Mouse (Mus musculus): ENCODE results near the gene Timd2. TPM values are rescaled to one million over a fixed set of nuclear protein-coding genes. Genes with fewer than 3 reads are reported as not detected.
"Not testable (repeated sequence)": the region's sequence is repeated elsewhere in the genome, so short reads cannot be mapped to it uniquely, and the experiment has no call there.

Timd2 gene
- polyA plus RNA-seq, 1 experiment = not detected

- H3ac ChIP-seq (ENCODE audit: control insufficient read depth, insufficient read length, low read depth) = no peak overlapping the region
- no peaks in the 10 kb centered on the region for H3K36me3 ChIP-seq (ENCODE audit: control insufficient read depth, insufficient read depth)
- no peaks in the 10 kb centered on the region for H3K27me3 ChIP-seq (ENCODE audit: control insufficient read depth, insufficient read depth, insufficient read length)
- H3K79me2 ChIP-seq (ENCODE audit: control insufficient read depth, insufficient read depth) = no peaks in the 10 kb centered on the region
- no peak for TF ChIP-seq MYOD1 (IDR thresholded peaks at IDR 0.05; ENCODE audit: control insufficient read depth, insufficient read length, low read depth)
- H3K4me3 ChIP-seq (ENCODE audit: insufficient read depth, poor library complexity, severe bottlenecking) = no peak overlapping the region
- no peaks in the 10 kb centered on the region for H3K79me3 ChIP-seq (ENCODE audit: low read depth)
Observed at GRCm38 (mm10) chr11:46740886-46741285, 34.0 kb upstream of the Timd2 start.

GRCm38 (mm10) chr11:46739501-46739900 lies 32.6 kb upstream of the Timd2 start:
- Histone ChIP-seq H3K27me3 (ENCODE audit: control insufficient read depth, insufficient read depth, insufficient read length) (no peaks in the 10 kb centered on the region), H3K4me3 (ENCODE audit: insufficient read depth, poor library complexity, severe bottlenecking) (no peak overlapping the region), H3K79me3 (ENCODE audit: low read depth) (no peaks in the 10 kb centered on the region), H3K79me2 (ENCODE audit: control insufficient read depth, insufficient read depth) (no peaks in the 10 kb centered on the region), H3ac (ENCODE audit: control insufficient read depth, insufficient read length, low read depth) (no peak overlapping the region), H3K36me3 (ENCODE audit: control insufficient read depth, insufficient read depth) (no peaks in the 10 kb centered on the region)
- TF ChIP-seq FOSL1 (IDR thresholded peaks at IDR 0.05; ENCODE audit: insufficient read depth, low read length, poor library complexity, severe bottlenecking) (no peak), MYOD1 (IDR thresholded peaks at IDR 0.05; ENCODE audit: control insufficient read depth, insufficient read length, low read depth) (no peak), CTCF (IDR thresholded peaks at IDR 0.05; ENCODE audit: control insufficient read depth, insufficient read depth, insufficient read length) (no peak), USF1 (IDR thresholded peaks at IDR 0.05; ENCODE audit: low read depth) (no peak), MAX (IDR thresholded peaks at IDR 0.05) (no peak), CEBPB (IDR thresholded peaks at IDR 0.05; ENCODE audit: low read depth) (no peak), MYOG (IDR thresholded peaks at IDR 0.05; ENCODE audit: control insufficient read depth, extremely low read depth, insufficient read length) (no peak)

DNA sequence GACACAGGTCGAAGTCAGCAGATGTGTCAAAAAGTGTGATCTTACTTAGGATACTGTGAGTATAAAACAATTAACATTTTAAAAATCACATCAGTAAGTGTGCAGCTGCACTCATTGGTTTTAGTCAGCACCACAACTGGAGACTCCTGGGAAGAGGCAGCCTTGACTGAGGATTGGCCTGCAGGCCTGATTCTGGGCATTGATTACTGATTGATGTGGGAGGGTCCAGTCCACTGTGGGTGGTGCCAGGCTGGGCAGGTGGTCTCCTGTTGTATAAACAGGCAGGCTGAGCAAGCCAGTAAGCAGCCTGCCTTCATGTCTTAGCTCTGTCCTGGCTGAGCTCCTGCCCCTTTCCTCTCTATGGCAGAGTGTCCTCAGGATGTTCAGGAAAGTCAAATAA lies 28.2 kb upstream of the Timd2 start, which contains the start of gene Havcr1:
TSS of gene Havcr1 (plus strand) at position 5 of the 400 bp plus-strand sequence.
- not testable (repeated sequence) for H3ac ChIP-seq (ENCODE audit: control insufficient read depth, insufficient read length, low read depth); H3K79me3 ChIP-seq (ENCODE audit: low read depth); H3K27me3 ChIP-seq (ENCODE audit: control insufficient read depth, insufficient read depth, insufficient read length); H3K36me3 ChIP-seq (ENCODE audit: control insufficient read depth, insufficient read depth); H3K4me3 ChIP-seq (ENCODE audit: insufficient read depth, poor library complexity, severe bottlenecking); H3K79me2 ChIP-seq (ENCODE audit: control insufficient read depth, insufficient read depth)

DNA sequence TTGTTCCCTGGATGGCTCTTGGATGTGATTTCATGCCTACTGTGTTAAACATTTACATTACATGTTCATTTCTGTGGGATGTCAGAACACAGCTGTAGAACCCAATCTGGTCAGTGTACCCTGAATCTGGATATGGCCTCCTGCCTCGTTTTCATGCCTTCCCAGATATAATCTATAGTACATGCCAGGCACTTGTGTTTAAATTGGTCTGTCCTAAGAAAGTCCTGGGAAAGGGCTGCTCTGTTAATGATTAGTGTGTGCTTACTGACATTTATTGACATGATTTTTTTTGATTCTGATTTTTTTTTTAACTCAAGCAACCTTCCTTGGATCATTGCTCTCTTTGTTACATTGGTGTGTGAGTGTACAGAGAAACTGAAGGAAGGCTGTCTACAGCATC lies 27.8 kb upstream of the Timd2 start:
- no peak for TF ChIP-seq MAX (IDR thresholded peaks at IDR 0.05)
- no peak for TF ChIP-seq USF1 (IDR thresholded peaks at IDR 0.05; ENCODE audit: low read depth)
- H3K27me3 ChIP-seq (ENCODE audit: control insufficient read depth, insufficient read depth, insufficient read length) = no peaks in the 10 kb centered on the region
- no peaks in the 10 kb centered on the region for H3K36me3 ChIP-seq (ENCODE audit: control insufficient read depth, insufficient read depth)
- H3K4me3 ChIP-seq (ENCODE audit: insufficient read depth, poor library complexity, severe bottlenecking) = no peak overlapping the region
- H3K79me2 ChIP-seq (ENCODE audit: control insufficient read depth, insufficient read depth) = no peaks in the 10 kb centered on the region
- no peaks in the 10 kb centered on the region for H3K79me3 ChIP-seq (ENCODE audit: low read depth)
- no peak overlapping the region for H3ac ChIP-seq (ENCODE audit: control insufficient read depth, insufficient read length, low read depth)

- no peaks in the 10 kb centered on the region for H3K79me2 ChIP-seq (ENCODE audit: control insufficient read depth, insufficient read depth)
- H3K4me3 ChIP-seq (ENCODE audit: insufficient read depth, poor library complexity, severe bottlenecking) = no peak overlapping the region
- TF ChIP-seq USF1 (IDR thresholded peaks at IDR 0.05; ENCODE audit: low read depth) (no peak), MYOD1 (IDR thresholded peaks at IDR 0.05; ENCODE audit: control insufficient read depth, insufficient read length, low read depth) (no peak), MYOG (IDR thresholded peaks at IDR 0.05; ENCODE audit: control insufficient read depth, extremely low read depth, insufficient read length) (no peak), CTCF (IDR thresholded peaks at IDR 0.05; ENCODE audit: control insufficient read depth, insufficient read depth, insufficient read length) (no peak)
- no peaks in the 10 kb centered on the region for H3K27me3 ChIP-seq (ENCODE audit: control insufficient read depth, insufficient read depth, insufficient read length)
- H3K79me3 ChIP-seq (ENCODE audit: low read depth) = no peaks in the 10 kb centered on the region
- H3K36me3 ChIP-seq (ENCODE audit: control insufficient read depth, insufficient read depth) = no peaks in the 10 kb centered on the region
- H3ac ChIP-seq (ENCODE audit: control insufficient read depth, insufficient read length, low read depth) = no peak overlapping the region
Observed at GRCm38 (mm10) chr11:46733242-46733789, 26.5 kb upstream of the Timd2 start.

- Histone ChIP-seq H3K79me2 (ENCODE audit: control insufficient read depth, insufficient read depth) (no peaks in the 10 kb centered on the region), H3K27me3 (ENCODE audit: control insufficient read depth, insufficient read depth, insufficient read length) (no peaks in the 10 kb centered on the region), H3ac (ENCODE audit: control insufficient read depth, insufficient read length, low read depth) (no peak overlapping the region), H3K79me3 (ENCODE audit: low read depth) (no peaks in the 10 kb centered on the region), H3K36me3 (ENCODE audit: control insufficient read depth, insufficient read depth) (no peaks in the 10 kb centered on the region), H3K4me3 (ENCODE audit: insufficient read depth, poor library complexity, severe bottlenecking) (no peak overlapping the region)
- TF ChIP-seq FOSL1 (IDR thresholded peaks at IDR 0.05; ENCODE audit: insufficient read depth, low read length, poor library complexity, severe bottlenecking) (no peak), MYOG (IDR thresholded peaks at IDR 0.05; ENCODE audit: control insufficient read depth, extremely low read depth, insufficient read length) (no peak), MAX (IDR thresholded peaks at IDR 0.05) (no peak), CEBPB (IDR thresholded peaks at IDR 0.05; ENCODE audit: low read depth) (no peak), CTCF (IDR thresholded peaks at IDR 0.05; ENCODE audit: control insufficient read depth, insufficient read depth, insufficient read length) (no peak), MYOD1 (IDR thresholded peaks at IDR 0.05; ENCODE audit: control insufficient read depth, insufficient read length, low read depth) (no peak), USF1 (IDR thresholded peaks at IDR 0.05; ENCODE audit: low read depth) (no peak)
Observed at GRCm38 (mm10) chr11:46731541-46732070, 24.7 kb upstream of the Timd2 start.
